Mouse (Mus musculus) liver, postnatal 0 days (tissue): ENCODE data around the gene Nxnl1. TPM values are rescaled to one million over a fixed set of nuclear protein-coding genes. Genes with fewer than 3 reads are reported as not detected.
"Not testable (repeated sequence)": the region's sequence is repeated elsewhere in the genome, so short reads cannot be mapped to it uniquely, and the experiment has no call there.

Source experiments
- ATAC-seq: fragments of 200-750 bp; cut with Nextera tagmentation; 2 replicates; pipeline ENCODE4 v1.8.0; 2017; ENCODE audit warnings: mild to moderate bottlenecking, moderate library complexity
- DNase-seq: peaks from one replicate; pipeline ENCODE4 v3.0.0-alpha.2; 2016
- H3K27ac ChIP-seq: fragments of 300-500 bp; sonication (generic); 2 replicates; pipeline ENCODE4 v1.5.1; 2014; ENCODE audit warnings: antibody characterized with exemption, moderate library complexity, mild to moderate bottlenecking, low read depth
- H3K27me3 ChIP-seq: fragments of 300-500 bp; sonication (generic); 2 replicates; pipeline ENCODE4 v1.6.1; 2014; ENCODE audit warnings: low read length, control low read depth, mixed read lengths; ENCODE audit not compliant: insufficient read depth
- H3K36me3 ChIP-seq: fragments of 300-500 bp; sonication (generic); replicated peaks from 2 replicates; pipeline ENCODE4 v1.6.1; 2014; ENCODE audit warnings: mild to moderate bottlenecking, control low read depth, low read length, moderate library complexity, mixed read lengths; ENCODE audit not compliant: insufficient read depth
- H3K4me1 ChIP-seq: fragments of 300-500 bp; sonication (generic); 2 replicates; pipeline ENCODE4 v1.6.1; 2014; ENCODE audit warnings: antibody characterized with exemption, mild to moderate bottlenecking, control low read depth; ENCODE audit not compliant: insufficient read depth
- H3K4me2 ChIP-seq: fragments of 300-500 bp; sonication (generic); 2 replicates; pipeline ENCODE4 v1.6.1; 2014; ENCODE audit warnings: low read depth, mild to moderate bottlenecking, low read length, moderate library complexity, mixed read lengths
- H3K4me3 ChIP-seq: fragments of 300-500 bp; sonication (generic); 2 replicates; pipeline ENCODE4 v1.5.1; 2014; ENCODE audit warnings: low read depth, low read length
- H3K9ac ChIP-seq: fragments of 300-500 bp; sonication (generic); replicated peaks from 2 replicates; pipeline ENCODE4 v1.6.1; 2014; ENCODE audit warnings: mild to moderate bottlenecking, moderate library complexity
- H3K9me3 ChIP-seq: fragments of 300-500 bp; sonication (generic); 2 replicates; pipeline ENCODE4 v1.6.1; 2016; ENCODE audit warnings: mild to moderate bottlenecking, control low read depth, low read length, mixed read lengths
- CTCF ChIP-seq: sonication (generic); IDR thresholded peaks from 2 replicates; pipeline ENCODE4 v1.5.1; 2016; ENCODE audit warnings: antibody characterized with exemption, low read depth
- EP300 ChIP-seq: IDR thresholded peaks from 2 replicates; pipeline ENCODE4 v1.6.1; 2016; ENCODE audit warnings: antibody characterized with exemption, low read depth, mild to moderate bottlenecking
- WGBS: fragments of 180-500 bp; shearing (Covaris S2); extraction: QIAGEN DNeasy Blood & Tissue Kit; methylation state at CpG from one replicate; pipeline ENCODE4 v1.1.7; 2014; ENCODE audit not compliant: insufficient replicate concordance; 5-methylcytosine and 5-hydroxymethylcytosine counted together
- polyA plus RNA-seq: library from polyadenylated mRNA; unstranded; fragments of >200 nt; fragmentation: Nextera tagmentation; extraction: Ambion mirVana; gene quantifications from 2 replicates; pipeline ENCODE4 v1.2.1, GENCODE M21; 2015

Nxnl1 gene
- polyA plus RNA-seq, 1 experiment from 2014 or later, result 0.08 TPM

DNA sequence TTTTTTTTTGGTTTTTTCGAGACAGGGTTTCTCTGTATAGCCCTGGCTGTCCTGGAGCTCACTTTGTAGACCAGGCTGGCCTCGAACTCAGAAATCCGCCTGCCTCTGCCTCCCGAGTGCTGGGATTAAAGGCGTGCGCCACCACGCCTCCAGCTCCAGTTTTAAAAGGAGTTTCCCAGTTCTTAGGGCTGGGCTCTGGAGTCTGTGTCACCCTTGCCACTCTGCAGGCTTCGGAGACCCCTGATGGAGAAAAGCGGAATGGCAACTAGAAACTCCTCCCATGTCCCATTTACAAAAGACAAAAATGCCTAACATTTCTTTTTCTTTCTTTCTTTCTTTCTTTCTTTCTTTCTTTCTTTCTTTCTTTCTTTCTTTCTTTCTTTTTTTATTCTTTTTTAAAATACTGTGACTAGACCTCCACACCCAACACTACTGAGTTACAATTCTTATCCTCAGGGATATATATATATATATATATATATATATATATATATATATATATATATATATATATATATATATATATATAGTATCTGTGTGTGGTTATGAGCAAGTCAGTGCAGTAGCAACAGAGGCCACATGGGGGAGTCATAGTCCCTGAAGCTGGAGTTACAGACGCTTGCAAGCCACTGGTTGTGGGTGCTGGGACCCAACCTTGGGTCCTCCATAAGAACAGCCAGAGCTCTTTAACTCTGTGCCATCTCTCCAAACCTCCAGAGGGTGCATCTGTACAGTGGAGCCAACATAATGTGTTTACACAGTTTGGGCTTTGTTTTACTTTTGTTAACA lies 47.2 kb downstream of the Nxnl1 start:
- DNase-seq, result peak; percentile 72
- not testable (repeated sequence) for H3K4me2 ChIP-seq, H3K4me3 ChIP-seq, ATAC-seq, H3K36me3 ChIP-seq, H3K27me3 ChIP-seq, H3K9me3 ChIP-seq, H3K4me1 ChIP-seq, H3K9ac ChIP-seq, H3K27ac ChIP-seq
- WGBS, result 31% methylated on average over 9 of the region's 10 CpGs
- peak; percentile 70 for TF ChIP-seq CTCF

DNA sequence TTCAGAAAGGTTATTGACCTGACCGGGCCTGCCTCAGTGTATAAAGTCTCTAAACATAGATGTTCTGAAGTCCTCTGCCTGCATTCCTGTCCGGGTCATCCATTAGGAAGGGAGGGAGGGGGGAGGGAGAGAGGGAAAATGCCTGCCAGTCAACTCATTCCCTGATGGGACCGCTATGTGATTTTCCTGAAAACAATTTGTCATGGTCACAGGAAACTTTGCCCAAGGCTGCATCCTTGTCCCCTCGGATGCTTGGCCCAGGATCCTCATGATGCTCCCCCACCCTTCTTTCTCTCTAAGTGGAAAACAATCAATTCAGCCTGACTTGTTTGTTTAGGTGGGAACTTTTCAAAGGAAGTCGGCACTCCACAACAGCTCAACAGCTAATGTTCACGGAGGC lies 49.6 kb downstream of the Nxnl1 start:
- no peak overlapping the region for H3K27ac ChIP-seq
- TF ChIP-seq EP300 (no peak), CTCF (no peak)
- H3K4me2 ChIP-seq, result no peak overlapping the region
- WGBS, result 37% methylated on average over 6 of the region's 6 CpGs
- no peak overlapping the region for H3K9ac ChIP-seq
- no peak overlapping the region for H3K4me3 ChIP-seq
- no peaks in the 10 kb centered on the region for H3K9me3 ChIP-seq
- ATAC-seq (no peak), DNase-seq (no peak)
- H3K36me3 ChIP-seq, result no peaks in the 10 kb centered on the region
- no peaks in the 10 kb centered on the region for H3K27me3 ChIP-seq
- no peaks in the 10 kb centered on the region for H3K4me1 ChIP-seq

DNA sequence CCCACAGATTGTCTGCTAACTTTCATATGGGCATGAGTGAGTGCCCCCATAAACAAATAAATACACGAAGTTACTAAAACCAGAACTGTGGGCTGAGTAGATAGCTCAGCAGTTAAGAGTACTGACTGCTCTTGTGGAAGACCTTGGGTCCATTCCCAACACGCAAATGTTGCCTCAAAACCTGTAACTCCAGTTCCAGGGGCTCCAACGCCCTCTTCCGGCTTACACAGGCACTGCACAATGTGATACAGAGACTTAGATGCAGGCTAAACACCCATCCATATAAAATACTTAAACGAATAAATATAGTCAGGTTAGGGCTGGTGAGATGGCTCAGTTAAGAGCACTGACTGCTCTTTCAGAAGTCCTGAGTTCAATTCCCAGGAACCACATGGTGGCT lies 51.4 kb downstream of the Nxnl1 start:
- Histone ChIP-seq H3K4me2 (no peak overlapping the region), H3K36me3 (no peaks in the 10 kb centered on the region), H3K27me3 (no peaks in the 10 kb centered on the region), H3K9me3 (no peaks in the 10 kb centered on the region), H3K27ac (no peak overlapping the region), H3K4me3 (no peak overlapping the region), H3K9ac (no peak overlapping the region), H3K4me1 (no peaks in the 10 kb centered on the region)
- TF ChIP-seq EP300, result no peak
- TF ChIP-seq CTCF, result no peak
- DNase-seq, result no peak
- no peak for ATAC-seq
- whole genome bisulfite sequencing, result 70% methylated on average over 5 of the region's 5 CpGs

DNA sequence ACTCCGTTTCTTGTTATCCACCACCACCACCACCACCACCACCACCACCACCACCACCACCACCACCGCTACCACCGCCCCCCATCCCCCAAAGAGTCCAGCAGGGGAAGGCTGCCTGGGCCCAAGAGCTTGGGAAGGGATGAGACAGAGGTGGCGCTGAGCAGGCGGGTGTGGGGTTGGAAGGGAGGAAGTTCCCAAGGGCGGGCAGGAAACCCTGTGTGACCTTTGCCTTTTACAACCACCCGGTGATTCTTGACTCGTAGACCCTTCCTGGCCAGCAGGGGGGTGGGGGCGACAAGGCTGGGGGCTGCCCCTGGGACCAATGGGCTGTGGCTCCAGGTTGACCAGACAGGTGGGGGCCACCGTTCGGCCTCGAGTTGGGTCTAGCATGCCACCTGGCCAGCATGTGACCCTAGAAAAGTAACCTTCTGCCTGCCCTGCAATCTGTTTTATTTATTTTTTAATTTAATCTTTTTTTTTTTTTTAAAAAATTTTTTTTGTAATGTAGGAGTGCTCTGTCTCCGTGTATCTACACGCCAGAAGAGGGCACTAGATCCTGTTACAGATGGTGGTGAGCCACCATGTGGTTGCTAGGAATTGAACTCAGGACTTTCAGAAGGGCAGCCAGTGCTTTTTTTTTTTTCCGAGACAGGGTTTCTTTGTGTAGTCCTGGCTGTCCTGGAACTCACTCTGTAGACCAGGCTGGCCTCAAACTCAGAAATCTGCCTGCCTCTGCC lies 53.2 kb downstream of the Nxnl1 start:
- H3K4me1 ChIP-seq, result no peaks in the 10 kb centered on the region
- H3K27me3 ChIP-seq, result peaks cover 10% of the 10 kb centered on the region
- no peaks in the 10 kb centered on the region for H3K9me3 ChIP-seq
- no peak overlapping the region for H3K4me3 ChIP-seq
- ATAC-seq (no peak), DNase-seq (no peak)
- H3K27ac ChIP-seq, result no peak overlapping the region
- no peak overlapping the region for H3K4me2 ChIP-seq
- no peak overlapping the region for H3K9ac ChIP-seq
- TF ChIP-seq CTCF, result no peak
- TF ChIP-seq EP300, result no peak
- 36% methylated on average over 15 of the region's 15 CpGs for WGBS
- no peaks in the 10 kb centered on the region for H3K36me3 ChIP-seq

DNA sequence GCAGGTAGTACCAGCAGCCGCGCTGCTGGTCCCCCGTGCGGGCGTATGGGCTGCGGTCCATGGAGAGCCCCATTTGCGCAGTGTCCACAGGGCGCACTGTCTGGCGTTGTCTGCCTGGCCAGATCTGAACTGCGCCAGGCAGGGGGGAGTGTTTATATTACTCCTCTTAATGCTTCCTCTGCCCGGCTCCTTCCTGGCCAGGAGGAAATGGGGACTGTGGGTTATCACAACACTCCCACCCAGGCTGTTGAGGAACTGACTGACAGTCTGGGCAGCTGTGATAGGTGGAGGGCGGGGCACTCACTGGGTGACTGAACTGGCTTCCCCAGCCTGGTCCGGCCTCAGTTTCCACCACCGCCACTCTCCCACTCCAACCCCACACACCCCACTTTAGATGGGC lies 54.8 kb downstream of the Nxnl1 start, which contains the start of gene Plvap:
TSS of gene Plvap (minus strand) at position 109 of the 400 bp plus-strand sequence.
- H3K9ac ChIP-seq, result 0 out of 2 replicates have a peak within 1 kb of the TSS, but pooled peaks have one; percentile 3

More for the DNA sequence above, 54.8 kb downstream of the Nxnl1 start, which contains the start of gene Plvap:
- H3K27me3 ChIP-seq, result peaks cover 26% of the 10 kb centered on the region
- TF ChIP-seq EP300, result peak; percentile 48
- TF ChIP-seq CTCF, result no peak
- no peak within 1 kb of the TSS for H3K27ac ChIP-seq
- DNase-seq (peak; percentile 48), ATAC-seq (peak; percentile 81)
- H3K4me3 ChIP-seq, result 0 out of 2 replicates have a peak within 1 kb of the TSS, but pooled peaks have one; percentile 17
- 19% methylated on average over 14 of the region's 14 CpGs for WGBS
- H3K4me1 ChIP-seq, result no peaks in the 10 kb centered on the region; the same call in 1 of the 2 replicates
- peak within 1 kb of the TSS; percentile 59 for H3K4me2 ChIP-seq
- H3K36me3 ChIP-seq, result no peaks in the 10 kb centered on the region
- no peaks in the 10 kb centered on the region for H3K9me3 ChIP-seq

Other genes with a start within 250 kb of the Nxnl1 start
- 62.8 and 64.6 TPM in 2 replicates for gene Use1, start 199.8 kb downstream of the Nxnl1 start, polyA plus RNA-seq
- 5.3 and 5.9 TPM in 2 replicates for gene Ocel1, start 195.3 kb downstream of the Nxnl1 start, polyA plus RNA-seq
- gene Nr2f6, start 184.6 kb downstream of the Nxnl1 start, polyA plus RNA-seq, result 38.0 and 46.6 TPM in 2 replicates
- gene Ushbp1, start 170.8 kb downstream of the Nxnl1 start, polyA plus RNA-seq, result 4.6 and 5.6 TPM in 2 replicates
- gene Babam1, start 169.7 kb downstream of the Nxnl1 start, polyA plus RNA-seq, result 40.0 and 40.7 TPM in 2 replicates
- 11.4 and 11.9 TPM in 2 replicates for gene Ankle1, start 160.6 kb downstream of the Nxnl1 start, polyA plus RNA-seq
- gene Abhd8, start 102.9 kb downstream of the Nxnl1 start, polyA plus RNA-seq, result 4.5 and 5.0 TPM in 2 replicates
- 119 and 120 TPM in 2 replicates for gene Mrpl34, start 101.6 kb downstream of the Nxnl1 start, polyA plus RNA-seq
- 30.3 and 31.0 TPM in 2 replicates for gene Dda1, start 97.4 kb downstream of the Nxnl1 start, polyA plus RNA-seq
- 0.14 and 0.27 TPM in 2 replicates for gene Ano8, start 80.6 kb downstream of the Nxnl1 start, polyA plus RNA-seq
- gene Gtpbp3, start 78.5 kb downstream of the Nxnl1 start, polyA plus RNA-seq, result 4.5 and 4.9 TPM in 2 replicates
- 29.1 and 31.1 TPM in 2 replicates for gene Plvap, start 54.8 kb downstream of the Nxnl1 start, polyA plus RNA-seq
- gene Ccdc194, start 40.9 kb downstream of the Nxnl1 start, polyA plus RNA-seq, result 0.20 TPM in 1 of 2 replicates, not detected in the other
- gene Bst2, start 29.1 kb downstream of the Nxnl1 start, polyA plus RNA-seq, result 57.0 and 62.1 TPM in 2 replicates
- 61.7 and 62.5 TPM in 2 replicates for gene Mvb12a, start 23.7 kb downstream of the Nxnl1 start, polyA plus RNA-seq
- 0.62 and 0.66 TPM in 2 replicates for gene Tmem221, start 7.7 kb downstream of the Nxnl1 start, polyA plus RNA-seq
- gene Slc27a1, start 2.3 kb upstream of the Nxnl1 start, polyA plus RNA-seq, result 6.0 and 6.8 TPM in 2 replicates
- gene Pgls, start 25.6 kb upstream of the Nxnl1 start, polyA plus RNA-seq, result 153 and 158 TPM in 2 replicates
- gene Fam129c, start 31.0 kb upstream of the Nxnl1 start, polyA plus RNA-seq, result 9.2 and 11.2 TPM in 2 replicates
- gene Colgalt1, start 44.4 kb upstream of the Nxnl1 start, polyA plus RNA-seq, result 25.0 and 25.7 TPM in 2 replicates
- 0.25 and 0.36 TPM in 2 replicates for gene Unc13a, start 105.2 kb upstream of the Nxnl1 start, polyA plus RNA-seq
- gene Jak3, start 109.7 kb upstream of the Nxnl1 start, polyA plus RNA-seq, result 4.3 and 4.6 TPM in 2 replicates
- gene Insl3, start 122.6 kb upstream of the Nxnl1 start, polyA plus RNA-seq, result 1.3 and 2.8 TPM in 2 replicates
- gene B3gnt3, start 135.2 kb upstream of the Nxnl1 start, polyA plus RNA-seq, result 3.0 TPM in 2 replicates
- gene Fcho1, start 159.1 kb upstream of the Nxnl1 start, polyA plus RNA-seq, result 15.3 and 16.7 TPM in 2 replicates